Mouse (Mus musculus): Measurements from ENCODE around the gene Akt2. TPM values are rescaled to one million over a fixed set of nuclear protein-coding genes. Genes with fewer than 3 reads are reported as not detected.

The Akt2 gene
- polyA plus RNA-seq, 1 experiment, result 174 TPM

GRCm38 (mm10) chr7:27658712-27659663 is 67.6 kb downstream of the Akt2 start:
- no peak for DNase-seq (ENCODE audit: low read depth)

GRCm38 (mm10) chr7:27662038-27662437 is 70.7 kb downstream of the Akt2 start:
- no peak for DNase-seq (ENCODE audit: low read depth)

GRCm38 (mm10) chr7:27673064-27673574 is 81.8 kb downstream of the Akt2 start:
- no peak for DNase-seq (ENCODE audit: low read depth)

GRCm38 (mm10) chr7:27673575-27674131 is 82.3 kb downstream of the Akt2 start:
- no peak for DNase-seq (ENCODE audit: low read depth)

- DNase-seq (ENCODE audit: low read depth), result no peak
Measured at GRCm38 (mm10) chr7:27674195-27674521, 82.8 kb downstream of the Akt2 start.

- peak; percentile 78 for DNase-seq (ENCODE audit: low read depth)
Measured at GRCm38 (mm10) chr7:27674522-27675221, 83.3 kb downstream of the Akt2 start, which contains the start of gene Map3k10. Gene Map3k10, minus strand, starts transcription at chr7:27674598.

GRCm38 (mm10) chr7:27675222-27675612 is 83.9 kb downstream of the Akt2 start:
- no peak for DNase-seq (ENCODE audit: low read depth)

- no peak for DNase-seq (ENCODE audit: low read depth)
Measured at GRCm38 (mm10) chr7:27683218-27683617, 91.9 kb downstream of the Akt2 start.

- no peak for DNase-seq (ENCODE audit: low read depth)
Measured at GRCm38 (mm10) chr7:27685220-27685619, 93.9 kb downstream of the Akt2 start.

- no peak for DNase-seq (ENCODE audit: low read depth)
Measured at GRCm38 (mm10) chr7:27685681-27686080, 94.3 kb downstream of the Akt2 start.

- no peak for DNase-seq (ENCODE audit: low read depth)
Measured at GRCm38 (mm10) chr7:27687043-27687442, 95.7 kb downstream of the Akt2 start.

GRCm38 (mm10) chr7:27687836-27688235 is 96.5 kb downstream of the Akt2 start:
- no peak for DNase-seq (ENCODE audit: low read depth)

GRCm38 (mm10) chr7:27688246-27688788 is 97.0 kb downstream of the Akt2 start:
- no peak for DNase-seq (ENCODE audit: low read depth)

GRCm38 (mm10) chr7:27688815-27689612 is 97.7 kb downstream of the Akt2 start, which contains the start of gene Zfp607b:
Gene Zfp607b, plus strand, starts transcription at chr7:27689340.
- peak; percentile 97 for DNase-seq (ENCODE audit: low read depth)

Other genes starting within 250 kb of the Akt2 start
- 50.8 and 57.4 TPM in 2 replicates for gene Shkbp1, start 235.5 kb upstream of the Akt2 start, polyA plus RNA-seq (2012; rRNA removed)
- 0.33 TPM in 1 of 2 replicates, not detected in the other for gene Gm20479, start 234.1 kb upstream of the Akt2 start, polyA plus RNA-seq (2012; rRNA removed)
- gene Sptbn4, start 143.9 kb upstream of the Akt2 start, polyA plus RNA-seq (2012; rRNA removed), result 0.23 and 0.32 TPM in 2 replicates
- 95.5 and 103 TPM in 2 replicates for gene Blvrb, start 143.6 kb upstream of the Akt2 start, polyA plus RNA-seq (2012; rRNA removed)
- gene Sertad3, start 117.8 kb upstream of the Akt2 start, polyA plus RNA-seq (2012; rRNA removed), result 9.6 and 10.0 TPM in 2 replicates
- gene Sertad1, start 104.6 kb upstream of the Akt2 start, polyA plus RNA-seq (2012; rRNA removed), result 23.0 and 23.7 TPM in 2 replicates
- gene Prx, start 92.2 kb upstream of the Akt2 start, polyA plus RNA-seq (2012; rRNA removed), result 2.0 TPM in 2 replicates
- gene Hipk4, start 68.3 kb upstream of the Akt2 start, polyA plus RNA-seq (2012; rRNA removed), result 1.2 and 1.3 TPM in 2 replicates
- gene Pld3, start 38.3 kb upstream of the Akt2 start, polyA plus RNA-seq (2012; rRNA removed), result 159 and 188 TPM in 2 replicates
- gene 2310022A10Rik, start 38.3 kb upstream of the Akt2 start, polyA plus RNA-seq (2012; rRNA removed), result 17.0 and 17.7 TPM in 2 replicates
- not detected in 2 replicates for gene Ttc9b, start 62.4 kb downstream of the Akt2 start, polyA plus RNA-seq (2012; rRNA removed)
- 20.1 and 22.1 TPM in 2 replicates for gene Map3k10, start 83.0 kb downstream of the Akt2 start, polyA plus RNA-seq (2012; rRNA removed)
- gene Zfp607b, start 97.8 kb downstream of the Akt2 start, polyA plus RNA-seq (2012; rRNA removed), result 0.51 and 0.85 TPM in 2 replicates
- gene Zfp60, start 139.8 kb downstream of the Akt2 start, polyA plus RNA-seq (2012; rRNA removed), result 3.3 and 3.4 TPM in 2 replicates
- gene Zfp626, start 215.6 kb downstream of the Akt2 start, polyA plus RNA-seq (2012; rRNA removed), result 1.4 and 1.8 TPM in 2 replicates
- 1.3 and 1.4 TPM in 2 replicates for gene Zfp59, start 247.1 kb downstream of the Akt2 start, polyA plus RNA-seq (2012; rRNA removed)

All from gonadal fat pad, adult 2 months (tissue).